Mouse (Mus musculus) embryonic facial prominence, embryonic 11.5 days (tissue): Measurements from ENCODE around the gene Tex264. TPM values are rescaled to one million over a fixed set of nuclear protein-coding genes. Genes with fewer than 3 reads are reported as not detected.
A peak's percentile ranks its signal among the peaks of the same experiment; 100 is the strongest.

Experiments used
- ATAC-seq: fragments of 200-750 bp; cut with Nextera tagmentation; replicated peaks from 2 replicates; pipeline ENCODE4 v1.8.0; 2017; ENCODE audit warnings: low read depth; ENCODE audit not compliant: insufficient number of reproducible peaks, low FRiP score, low TSS enrichment
- DNase-seq: peaks from one replicate; pipeline ENCODE4 v3.0.0-alpha.2; 2015; ENCODE audit warnings: low spot score
- H3K27ac ChIP-seq: fragments of 300-500 bp; sonication (generic); replicated peaks from 2 replicates; pipeline ENCODE4 v1.5.1; 2014; ENCODE audit warnings: mild to moderate bottlenecking, low read depth, low read length, control low read depth
- H3K27me3 ChIP-seq: fragments of 300-500 bp; sonication (generic); 2 replicates; pipeline ENCODE4 v1.6.1; 2014; ENCODE audit warnings: mild to moderate bottlenecking, low read length, moderate library complexity, mixed read lengths; ENCODE audit not compliant: control insufficient read depth, insufficient read depth
- H3K36me3 ChIP-seq: fragments of 300-500 bp; sonication (generic); replicated peaks from 2 replicates; pipeline ENCODE4 v1.6.1; 2014; ENCODE audit warnings: low read depth, mild to moderate bottlenecking, low read length, moderate library complexity, mixed read lengths; ENCODE audit not compliant: control insufficient read depth, insufficient read depth
- H3K4me1 ChIP-seq: fragments of 300-500 bp; sonication (generic); 2 replicates; pipeline ENCODE4 v1.6.1; 2014; ENCODE audit warnings: low read length, mixed read lengths; ENCODE audit not compliant: control insufficient read depth, insufficient read depth
- H3K4me2 ChIP-seq: fragments of 300-500 bp; sonication (generic); 2 replicates; pipeline ENCODE4 v1.6.1; 2014; ENCODE audit warnings: low read depth, mild to moderate bottlenecking, control low read depth, low read length, moderate library complexity
- H3K4me3 ChIP-seq: fragments of 300-500 bp; sonication (generic); 2 replicates; pipeline ENCODE4 v1.5.1; 2014; ENCODE audit warnings: low read depth, low read length, control low read depth
- H3K9ac ChIP-seq: fragments of 300-500 bp; sonication (generic); replicated peaks from 2 replicates; pipeline ENCODE4 v1.6.1; 2014; ENCODE audit warnings: mild to moderate bottlenecking, control low read depth, low read length
- H3K9me3 ChIP-seq: fragments of 300-500 bp; sonication (generic); replicated peaks from 2 replicates; pipeline ENCODE4 v1.6.1; 2016; ENCODE audit warnings: mild to moderate bottlenecking, low read length, inconsistent platforms, mixed read lengths; ENCODE audit not compliant: control insufficient read depth
- WGBS: fragments of 180-500 bp; shearing (Covaris S2); extraction: QIAGEN DNeasy Blood & Tissue Kit; methylation state at CpG from one replicate; pipeline ENCODE4 v1.1.7; 2014; 5-methylcytosine and 5-hydroxymethylcytosine counted together
- polyA plus RNA-seq: library from polyadenylated mRNA; unstranded; fragments of >200 nt; fragmentation: Nextera tagmentation; extraction: Ambion mirVana; gene quantifications from 2 replicates; pipeline ENCODE4 v1.2.1, GENCODE M21; 2014

Gene Tex264
- 32.1 and 32.4 TPM in 2 replicates for polyA plus RNA-seq

- under 1% methylated on average over 63 of the region's 86 CpGs for WGBS
- Histone ChIP-seq H3K27me3 (no peaks in the 10 kb centered on the region), H3K9ac (peak within 1 kb of the TSS; percentile 65), H3K4me3 (peak within 1 kb of the TSS; percentile 60), H3K27ac (0 out of 2 replicates have a peak within 1 kb of the TSS, but pooled peaks have one; percentile 10), H3K36me3 (peaks cover 3% of the 10 kb centered on the region), H3K9me3 (no peaks in the 10 kb centered on the region), H3K4me2 (peak within 1 kb of the TSS; percentile 94), H3K4me1 (peaks cover 3% of the 10 kb centered on the region; the same call in 1 of the 2 replicates)
- ATAC-seq (peak; percentile 82), DNase-seq (peak; percentile 82)
Measured at GRCm38 (mm10) chr9:106685249-106686101, at the start of gene Tex264. Tex264 (minus strand) TSS chr9:106685927.

- Histone ChIP-seq H3K27me3 (no peaks in the 10 kb centered on the region), H3K9me3 (no peaks in the 10 kb centered on the region), H3K4me1 (no peaks in the 10 kb centered on the region), H3K9ac (no peak overlapping the region), H3K4me2 (no peak overlapping the region), H3K4me3 (no peak overlapping the region), H3K36me3 (no peaks in the 10 kb centered on the region), H3K27ac (no peak overlapping the region)
- 68% methylated on average over 2 of the region's 2 CpGs for WGBS
- ATAC-seq, result no peak
- DNase-seq, result no peak
Measured at GRCm38 (mm10) chr9:106733690-106734089, 48.0 kb upstream of the Tex264 start.

GRCm38 (mm10) chr9:106729416-106729815 is 43.7 kb upstream of the Tex264 start:
- no peak overlapping the region for H3K27ac ChIP-seq
- no peak overlapping the region for H3K9ac ChIP-seq
- DNase-seq (no peak), ATAC-seq (no peak)
- H3K4me3 ChIP-seq, result no peak overlapping the region
- no peaks in the 10 kb centered on the region for H3K9me3 ChIP-seq
- no peaks in the 10 kb centered on the region for H3K4me1 ChIP-seq
- no peak overlapping the region for H3K4me2 ChIP-seq
- 87% methylated on average over 2 of the region's 2 CpGs for WGBS
- H3K27me3 ChIP-seq, result no peaks in the 10 kb centered on the region
- no peaks in the 10 kb centered on the region for H3K36me3 ChIP-seq

- DNase-seq (no peak), ATAC-seq (no peak)
- Histone ChIP-seq H3K4me1 (no peaks in the 10 kb centered on the region), H3K36me3 (no peaks in the 10 kb centered on the region), H3K4me2 (no peak overlapping the region), H3K4me3 (no peak overlapping the region), H3K9me3 (no peaks in the 10 kb centered on the region), H3K27me3 (no peaks in the 10 kb centered on the region), H3K9ac (no peak overlapping the region), H3K27ac (no peak overlapping the region)
- 91% methylated on average over 1 of the region's 1 CpGs for WGBS
Measured at GRCm38 (mm10) chr9:106726891-106727290, 41.2 kb upstream of the Tex264 start.

DNA sequence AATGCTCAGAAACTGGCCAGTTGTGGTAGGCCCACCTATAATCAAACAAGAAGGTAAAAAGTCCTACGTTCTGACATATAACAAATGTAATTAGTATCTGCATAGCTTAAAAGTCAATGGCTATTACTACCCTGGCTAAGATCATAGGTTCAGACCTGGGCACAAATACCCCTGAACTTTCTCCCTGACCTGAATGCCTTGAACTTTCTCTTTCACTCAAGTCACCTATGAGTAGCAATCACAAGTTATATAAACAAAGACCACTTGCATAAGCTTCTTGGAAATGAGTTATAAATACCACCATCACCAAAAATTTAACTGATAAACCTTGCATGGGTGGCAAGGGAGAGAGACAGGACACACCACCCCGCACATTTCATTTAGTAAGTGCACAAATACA is 39.7 kb upstream of the Tex264 start:
- no peak overlapping the region for H3K27ac ChIP-seq
- no peaks in the 10 kb centered on the region for H3K27me3 ChIP-seq
- no peak for ATAC-seq
- H3K4me3 ChIP-seq, result no peak overlapping the region
- no peaks in the 10 kb centered on the region for H3K4me1 ChIP-seq
- DNase-seq, result no peak
- WGBS, result 91% methylated on average over 2 of the region's 2 CpGs
- H3K9me3 ChIP-seq, result no peaks in the 10 kb centered on the region
- no peak overlapping the region for H3K4me2 ChIP-seq
- no peaks in the 10 kb centered on the region for H3K36me3 ChIP-seq
- H3K9ac ChIP-seq, result no peak overlapping the region

DNA sequence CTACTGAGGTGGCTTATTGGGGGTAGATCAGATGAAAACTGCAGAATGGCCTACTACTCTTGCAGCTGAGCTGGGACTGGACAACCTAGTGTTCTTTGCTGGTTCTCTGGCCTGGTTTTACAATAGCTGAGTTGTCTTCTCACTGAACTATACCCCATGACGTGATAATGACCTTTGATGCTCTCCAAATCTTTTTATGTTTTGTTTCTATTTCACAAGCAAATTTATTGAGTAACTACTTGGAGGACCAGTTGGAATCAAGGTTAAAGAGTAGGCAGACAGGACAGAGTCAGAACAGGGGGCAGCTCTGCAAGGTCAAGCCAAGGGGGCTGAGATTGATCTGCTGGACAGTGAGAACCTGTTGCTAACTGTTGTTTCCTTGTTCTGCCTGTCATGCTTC is 39.1 kb upstream of the Tex264 start:
- Histone ChIP-seq H3K4me3 (no peak overlapping the region), H3K36me3 (no peaks in the 10 kb centered on the region), H3K27ac (no peak overlapping the region), H3K9me3 (no peaks in the 10 kb centered on the region), H3K4me2 (no peak overlapping the region), H3K27me3 (no peaks in the 10 kb centered on the region), H3K4me1 (no peaks in the 10 kb centered on the region), H3K9ac (no peak overlapping the region)
- WGBS, result 79% methylated on average over 1 of the region's 1 CpGs
- ATAC-seq (no peak), DNase-seq (no peak)

DNA sequence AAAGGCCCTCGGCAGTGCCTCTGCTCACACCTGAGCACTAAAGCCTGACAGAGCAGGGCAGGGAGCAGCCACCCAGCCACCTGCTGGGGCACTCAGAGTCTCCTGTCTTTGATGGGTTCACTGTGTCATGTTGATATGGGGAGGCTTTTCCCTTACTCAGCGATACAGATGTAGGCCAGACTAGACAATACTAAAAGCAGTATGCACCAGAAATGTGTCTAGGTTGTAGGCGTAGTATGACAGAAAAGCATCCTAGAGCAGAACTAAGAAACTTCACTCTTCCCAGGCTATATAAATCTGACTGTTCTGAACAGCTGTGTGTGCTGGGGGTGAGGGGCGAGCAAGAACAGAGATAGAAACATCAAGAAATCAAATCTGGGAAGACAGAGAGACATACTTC is 31.0 kb upstream of the Tex264 start:
- Histone ChIP-seq H3K9ac (no peak overlapping the region), H3K4me1 (no peaks in the 10 kb centered on the region), H3K27me3 (no peaks in the 10 kb centered on the region), H3K36me3 (peaks cover 5% of the 10 kb centered on the region), H3K27ac (no peak overlapping the region), H3K4me3 (no peak overlapping the region), H3K9me3 (no peaks in the 10 kb centered on the region), H3K4me2 (no peak overlapping the region)
- no peak for DNase-seq
- 93% methylated on average over 4 of the region's 4 CpGs for WGBS
- ATAC-seq, result no peak

GRCm38 (mm10) chr9:106716232-106716631 is 30.5 kb upstream of the Tex264 start:
- no peak overlapping the region for H3K27ac ChIP-seq
- DNase-seq (no peak), ATAC-seq (no peak)
- H3K9ac ChIP-seq, result no peak overlapping the region
- no peak overlapping the region for H3K4me2 ChIP-seq
- H3K27me3 ChIP-seq, result no peaks in the 10 kb centered on the region
- no peaks in the 10 kb centered on the region for H3K4me1 ChIP-seq
- no peaks in the 10 kb centered on the region for H3K9me3 ChIP-seq
- 100% methylated on average over 2 of the region's 2 CpGs for WGBS
- peaks cover 5% of the 10 kb centered on the region for H3K36me3 ChIP-seq
- H3K4me3 ChIP-seq, result no peak overlapping the region
